In the genomic region with DNA sequence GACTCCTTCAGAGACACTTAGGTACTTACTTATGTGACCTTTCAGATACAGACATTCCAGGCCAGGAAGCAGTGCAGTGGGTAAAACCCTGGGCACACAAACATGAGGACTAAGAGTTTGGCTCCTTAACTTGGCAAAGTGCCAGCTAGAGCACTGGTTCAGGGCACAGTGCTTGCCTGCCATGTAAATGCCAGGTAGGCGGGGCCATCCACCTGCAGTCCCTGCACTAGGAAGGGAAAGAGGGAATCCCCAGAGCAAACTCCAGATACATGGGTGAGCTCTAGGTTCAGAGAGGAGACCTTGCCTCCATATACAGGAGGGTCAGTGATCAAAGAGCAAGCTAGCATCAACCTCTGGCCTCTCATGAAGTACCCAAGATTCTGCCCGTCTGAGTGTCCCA, we compare ENCODE assay signal across 11 mouse cellular contexts. TPM values are rescaled to one million over a fixed set of nuclear protein-coding genes. Genes with fewer than 3 reads are reported as not detected.
DNase-seq lines count a peak whose midpoint lies in the region; ATAC-seq and TF ChIP-seq lines count a peak whose summit lies in the region.
"Had no signal": no experiment of that assay in that cellular context is flagged by ENCODE, and none has a peak within 500 bp of the region (broad histone marks: within the 10 kb centered on the region; RNA-seq: fewer than 3 reads in every experiment).

No protein-coding gene starts in this region.

- no peak for TF ChIP-seq CTCF in liver, postnatal 0 days (IDR thresholded peaks at IDR 0.05; ENCODE audit: low read depth)
- TF ChIP-seq CTCF in kidney, adult 2 months (conservative IDR thresholded peaks at IDR 0.05; ENCODE audit: insufficient read depth, insufficient read length, low read depth, low read length) = no peak
- TF ChIP-seq CTCF in layer of hippocampus, adult 2 months (conservative IDR thresholded peaks at IDR 0.05) = no peak

- peaks cover 5% of the 10 kb centered on the region; the same call in 1 of the 2 replicates for H3K4me1 ChIP-seq in liver, postnatal 0 days (ENCODE audit: insufficient read depth)
- H3K4me1 ChIP-seq in kidney, adult 2 months (ENCODE audit: control insufficient read depth, insufficient read depth, low read length) = peaks cover 37% of the 10 kb centered on the region

- TF ChIP-seq POLR2A in kidney, adult 2 months (IDR thresholded peaks at IDR 0.05; ENCODE audit: low read depth, low read length) = no peak

- no peak for TF ChIP-seq EP300 in liver, postnatal 0 days (IDR thresholded peaks at IDR 0.05; ENCODE audit: low read depth)

- peak; percentile 64 for DNase-seq in adrenal gland, adult 2 months
- DNase-seq in adrenal gland, adult 8-10 months = no peak
- DNase-seq in liver, postnatal 0 days = peak; percentile 35
- DNase-seq in liver = no peak
- DNase-seq in kidney, adult 2 months = peak; percentile 92
- peak; percentile 69 for DNase-seq in lung, postnatal 36 days
- no peak for DNase-seq in layer of hippocampus, adult 2 months (ENCODE audit: low spot score in 2 of 2)
- no peak for DNase-seq in frontal cortex, postnatal 10 days (ENCODE audit: low spot score in 2 of 2)
- DNase-seq: thymus, postnatal 4 days had no signal

- H3K4me3 ChIP-seq in liver, postnatal 0 days (ENCODE audit: low read depth, low read length) = no peak overlapping the region
- H3K4me3 ChIP-seq in kidney, adult 2 months (ENCODE audit: insufficient read depth, low read depth, low read length) = no peak overlapping the region
- H3K4me3 ChIP-seq in layer of hippocampus, adult 2 months = no peak overlapping the region
- H3K4me3 ChIP-seq: hindbrain, embryonic 10.5 days; liver, embryonic 15.5 days had no signal

- H3K9me3 ChIP-seq in liver, postnatal 0 days (ENCODE audit: low read length) = no peaks in the 10 kb centered on the region
- H3K9me3 ChIP-seq: hindbrain, embryonic 10.5 days; liver, embryonic 15.5 days had no signal

- H3K27me3 ChIP-seq in liver, postnatal 0 days (ENCODE audit: insufficient read depth, low read length) = no peaks in the 10 kb centered on the region
- no peaks in the 10 kb centered on the region for H3K27me3 ChIP-seq in kidney, adult 2 months (replicated peaks; ENCODE audit: control insufficient read depth, insufficient read depth, low read length)
- H3K27me3 ChIP-seq: liver, embryonic 15.5 days had no signal

- ATAC-seq in liver, postnatal 0 days = peak; percentile 40

- H3K4me2 ChIP-seq in liver, postnatal 0 days (ENCODE audit: low read depth, low read length) = no peak overlapping the region
- H3K4me2 ChIP-seq: liver, embryonic 15.5 days had no signal

- H3K9ac ChIP-seq in liver, postnatal 0 days (replicated peaks) = no peak overlapping the region
- H3K9ac ChIP-seq: liver, embryonic 15.5 days had no signal

- H3K27ac ChIP-seq in liver, postnatal 0 days (ENCODE audit: low read depth) = no peak overlapping the region
- no peak overlapping the region for H3K27ac ChIP-seq in kidney, adult 2 months (ENCODE audit: insufficient read depth, low read depth, low read length)
- H3K27ac ChIP-seq in layer of hippocampus, adult 2 months = no peak overlapping the region
- H3K27ac ChIP-seq: hindbrain, embryonic 10.5 days; liver, embryonic 15.5 days had no signal

- H3K36me3 ChIP-seq in liver, postnatal 0 days (replicated peaks; ENCODE audit: insufficient read depth, low read length) = no peaks in the 10 kb centered on the region
- no peaks in the 10 kb centered on the region for H3K36me3 ChIP-seq in kidney, adult 2 months (ENCODE audit: control insufficient read depth, insufficient read depth, low read length)
- H3K36me3 ChIP-seq: liver, embryonic 15.5 days had no signal

- WGBS in liver, postnatal 0 days (ENCODE audit: insufficient replicate concordance) = 78% methylated on average over 2 of the region's 2 CpGs
- WGBS in kidney, adult 2 months = 45% methylated on average over 2 of the region's 2 CpGs

RNA-seq across cellular contexts. Expression of a gene that starts 7.6 kb away (rescaled TPM):
- 10 to 100 TPM; 31.1 to 53.2 TPM for total RNA-seq in adrenal gland, adult 2 months (2021)
- 19.1 and 19.5 TPM in 2 replicates for polyA plus RNA-seq in adrenal gland, adult 2 months (2012; rRNA removed)
- total RNA-seq in adrenal gland, adult 8-10 months (2022) = 10 to 100 TPM; 41.3 to 57.6 (median 54.9) TPM
- 0.94 and 1.1 TPM in 2 replicates for polyA plus RNA-seq in liver, postnatal 0 days (2015; fragmentation: Nextera tagmentation; extraction: Ambion mirVana)
- polyA plus RNA-seq in kidney, adult 2 months (2012; rRNA removed) = 31.4 and 32.4 TPM in 2 replicates
- total RNA-seq in layer of hippocampus, adult 2 months (2021) = 10 to 100 TPM; 59.9 to 62.3 TPM

RNA-seq across cellular contexts. Expression of a gene that starts 48.8 kb away (rescaled TPM):
- 100 to 1,000 TPM in 1 of 2 experiments, 10 to 100 TPM in 1; 56.9 to 110 TPM for total RNA-seq in adrenal gland, adult 2 months (2021)
- 336 and 405 TPM in 2 replicates for polyA plus RNA-seq in adrenal gland, adult 2 months (2012; rRNA removed)
- total RNA-seq in adrenal gland, adult 8-10 months (2022) = 100 to 1,000 TPM in 2 of 4 experiments, 10 to 100 TPM in 2; 54.3 to 135 (median 96.8) TPM
- polyA plus RNA-seq in liver, postnatal 0 days (2015; fragmentation: Nextera tagmentation; extraction: Ambion mirVana) = 24.9 and 25.0 TPM in 2 replicates
- polyA plus RNA-seq in kidney, adult 2 months (2012; rRNA removed) = 53.3 and 60.4 TPM in 2 replicates
- total RNA-seq in layer of hippocampus, adult 2 months (2021) = 10 to 100 TPM; 12.2 to 15.1 TPM

RNA-seq across cellular contexts. Expression of a gene that starts 54.9 kb away (rescaled TPM):
- 100 to 1,000 TPM in 1 of 2 experiments, 10 to 100 TPM in 1; 90.6 to 168 TPM for total RNA-seq in adrenal gland, adult 2 months (2021)
- 9.5 and 10.5 TPM in 2 replicates for polyA plus RNA-seq in adrenal gland, adult 2 months (2012; rRNA removed)
- 100 to 1,000 TPM; 115 to 200 (median 123) TPM for total RNA-seq in adrenal gland, adult 8-10 months (2022)
- 7.7 and 8.4 TPM in 2 replicates for polyA plus RNA-seq in liver, postnatal 0 days (2015; fragmentation: Nextera tagmentation; extraction: Ambion mirVana)
- polyA plus RNA-seq in kidney, adult 2 months (2012; rRNA removed) = 14.7 and 20.3 TPM in 2 replicates
- 100 to 1,000 TPM; 272 to 275 TPM for total RNA-seq in layer of hippocampus, adult 2 months (2021)

Comparison
In these comparisons a context has a peak if more than half of its experiments do, and no peak if none do; other contexts are left out.
1. DNase-seq: peak in adrenal gland, adult 2 months (single experiment), liver, postnatal 0 days (single experiment), kidney, adult 2 months (single experiment) and lung, postnatal 36 days (single experiment); none in adrenal gland, adult 8-10 months (single experiment), liver (single experiment), layer of hippocampus, adult 2 months (0 of 2) and frontal cortex, postnatal 10 days (0 of 2).